Mouse (Mus musculus) embryonic facial prominence, embryonic 15.5 days (tissue): ENCODE data around the gene Metap2. TPM values are rescaled to one million over a fixed set of nuclear protein-coding genes. Genes with fewer than 3 reads are reported as not detected.

Source experiments
- ATAC-seq: fragments of 200-750 bp; cut with Nextera tagmentation; 2 replicates; pipeline ENCODE4 v1.8.0; 2017; ENCODE audit warnings: low read depth, moderate TSS enrichment; ENCODE audit not compliant: insufficient number of reproducible peaks, low FRiP score, low TSS enrichment
- H3K27ac ChIP-seq: fragments of 300-500 bp; sonication (generic); replicated peaks from 2 replicates; pipeline ENCODE4 v1.5.1; 2015; ENCODE audit warnings: mild to moderate bottlenecking, inconsistent platforms
- H3K27me3 ChIP-seq: fragments of 300-500 bp; sonication (generic); 2 replicates; pipeline ENCODE4 v1.6.1; 2015; ENCODE audit warnings: inconsistent platforms
- H3K36me3 ChIP-seq: fragments of 300-500 bp; sonication (generic); 2 replicates; pipeline ENCODE4 v1.6.1; 2015; ENCODE audit warnings: mild to moderate bottlenecking, inconsistent platforms
- H3K4me1 ChIP-seq: fragments of 300-500 bp; sonication (generic); 2 replicates; pipeline ENCODE4 v1.6.1; 2015; ENCODE audit warnings: inconsistent platforms
- H3K4me2 ChIP-seq: fragments of 300-500 bp; sonication (generic); replicated peaks from 2 replicates; pipeline ENCODE4 v1.6.1; 2015; ENCODE audit warnings: mild to moderate bottlenecking, inconsistent platforms
- H3K4me3 ChIP-seq: fragments of 300-500 bp; sonication (generic); replicated peaks from 2 replicates; pipeline ENCODE4 v1.5.1; 2015; ENCODE audit warnings: mild to moderate bottlenecking, inconsistent platforms
- H3K9ac ChIP-seq: fragments of 300-500 bp; sonication (generic); 2 replicates; pipeline ENCODE4 v1.6.1; 2015; ENCODE audit warnings: inconsistent platforms
- H3K9me3 ChIP-seq: fragments of 300-500 bp; sonication (generic); replicated peaks from 2 replicates; pipeline ENCODE4 v1.6.1; 2016; ENCODE audit warnings: inconsistent platforms
- WGBS: fragments of 180-500 bp; shearing (Covaris S2); methylation state at CpG from one replicate; pipeline ENCODE4 v1.1.7; 2015; 5-methylcytosine and 5-hydroxymethylcytosine counted together
- polyA plus RNA-seq: library from polyadenylated mRNA; unstranded; fragments of >200 nt; fragmentation: Nextera tagmentation; extraction: Ambion mirVana; gene quantifications from 2 replicates; pipeline ENCODE4 v1.2.1, GENCODE M21; 2015

Gene Metap2
- polyA plus RNA-seq, 1 experiment from 2014 or later = 174 TPM

DNA sequence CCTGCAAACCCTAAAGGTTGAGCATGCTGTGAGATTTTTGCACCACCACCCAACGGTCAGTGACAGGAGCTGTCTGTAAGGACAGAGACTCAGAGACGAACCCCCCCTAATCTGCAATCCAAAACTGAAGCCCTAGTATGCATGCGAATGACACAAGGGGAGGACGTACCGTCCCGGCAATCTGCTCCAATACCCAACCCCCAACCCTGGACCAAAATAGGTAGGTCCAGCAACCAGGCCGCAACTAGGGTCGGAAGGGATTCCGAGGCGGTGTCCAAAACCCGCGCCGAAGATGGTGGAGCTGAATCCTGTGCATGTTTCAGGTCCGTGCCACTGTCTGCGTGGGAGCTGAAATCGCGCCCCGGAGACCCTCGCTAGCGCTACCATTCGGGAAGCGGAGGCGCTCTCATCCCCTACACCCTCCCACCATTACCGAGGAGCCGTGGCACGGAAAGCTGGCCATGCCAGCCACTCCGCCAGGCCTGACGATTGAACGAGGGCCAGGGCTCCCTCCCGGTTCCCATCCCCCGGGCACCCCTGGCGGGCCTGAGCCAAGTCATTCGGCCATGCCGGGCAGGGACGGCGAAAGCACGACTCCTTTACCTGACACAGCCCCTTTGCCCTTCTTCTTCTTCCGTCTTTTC is 7.8 kb downstream of the Metap2 start:
- Histone ChIP-seq H3K27ac (peak overlapping the region; percentile 92), H3K4me3 (peak overlapping the region; percentile 96), H3K4me2 (peak overlapping the region; percentile 62), H3K9ac (peak overlapping the region; percentile 96), H3K36me3 (peaks cover 26% of the 10 kb centered on the region), H3K4me1 (peaks cover 9% of the 10 kb centered on the region), H3K27me3 (no peaks in the 10 kb centered on the region), H3K9me3 (no peaks in the 10 kb centered on the region)
- ATAC-seq = peak; percentile 72
- WGBS = under 1% methylated on average over 38 of the region's 38 CpGs

DNA sequence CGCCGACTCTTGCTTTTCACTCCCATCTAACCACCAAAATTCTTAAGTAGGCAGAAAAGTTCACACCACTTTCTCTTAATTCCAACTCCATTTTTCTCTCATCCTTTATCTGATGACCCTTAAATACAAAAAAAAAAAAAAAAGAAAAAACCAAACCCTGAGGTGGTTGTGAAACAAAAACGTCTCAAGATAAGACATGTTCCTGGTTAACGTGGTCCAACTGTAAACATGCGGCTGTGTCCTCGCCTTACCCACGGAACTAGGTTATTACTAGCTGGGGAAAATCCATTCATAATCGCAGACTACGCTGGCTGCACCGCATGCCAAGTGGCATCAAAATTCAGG is 8.3 kb downstream of the Metap2 start:
- H3K9me3 ChIP-seq = no peaks in the 10 kb centered on the region
- WGBS = 10% methylated on average over 10 of the region's 10 CpGs
- peak overlapping the region; percentile 96 for H3K4me3 ChIP-seq
- no peak for ATAC-seq
- H3K27me3 ChIP-seq = no peaks in the 10 kb centered on the region
- peaks cover 9% of the 10 kb centered on the region for H3K4me1 ChIP-seq
- H3K9ac ChIP-seq = peak overlapping the region; percentile 96
- peaks cover 29% of the 10 kb centered on the region for H3K36me3 ChIP-seq
- peak overlapping the region; percentile 92; the same call in 1 of the 2 replicates for H3K27ac ChIP-seq
- H3K4me2 ChIP-seq = peak overlapping the region; percentile 62

DNA sequence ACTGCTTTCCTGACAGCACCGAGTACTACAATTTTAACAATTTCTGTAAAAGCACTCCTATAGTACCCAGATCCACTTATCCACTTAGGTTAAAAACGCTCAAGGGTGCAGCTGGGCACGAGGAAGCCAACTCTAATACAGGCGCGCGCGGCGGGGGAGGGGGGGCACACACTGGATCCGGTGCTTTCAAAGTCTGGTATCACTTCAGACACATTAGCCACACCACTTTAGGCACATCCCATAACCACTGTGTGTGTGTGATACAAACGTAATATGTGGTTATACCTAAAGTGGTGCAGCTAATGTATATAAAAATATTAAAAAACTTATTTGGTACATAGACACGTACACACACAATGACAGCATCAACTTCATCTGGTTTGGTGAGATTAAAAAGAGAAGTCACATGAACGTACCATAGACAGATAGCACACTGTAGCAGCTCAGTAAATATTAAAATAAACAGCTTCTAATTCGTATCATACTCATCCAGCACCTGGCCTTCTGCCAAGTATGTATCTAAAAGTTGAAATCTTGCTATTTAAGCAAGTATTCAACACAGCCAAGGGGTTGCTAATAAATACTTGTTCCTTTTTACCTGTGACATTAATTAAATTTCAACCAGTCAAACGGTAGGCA is 10.9 kb downstream of the Metap2 start:
- peaks cover 38% of the 10 kb centered on the region for H3K36me3 ChIP-seq
- H3K27me3 ChIP-seq = no peaks in the 10 kb centered on the region
- H3K9me3 ChIP-seq = no peaks in the 10 kb centered on the region
- no peak overlapping the region for H3K4me3 ChIP-seq
- H3K4me1 ChIP-seq = peaks cover 9% of the 10 kb centered on the region
- WGBS = 79% methylated on average over 14 of the region's 14 CpGs
- no peak overlapping the region for H3K27ac ChIP-seq
- no peak overlapping the region for H3K4me2 ChIP-seq
- no peak overlapping the region for H3K9ac ChIP-seq
- no peak for ATAC-seq

DNA sequence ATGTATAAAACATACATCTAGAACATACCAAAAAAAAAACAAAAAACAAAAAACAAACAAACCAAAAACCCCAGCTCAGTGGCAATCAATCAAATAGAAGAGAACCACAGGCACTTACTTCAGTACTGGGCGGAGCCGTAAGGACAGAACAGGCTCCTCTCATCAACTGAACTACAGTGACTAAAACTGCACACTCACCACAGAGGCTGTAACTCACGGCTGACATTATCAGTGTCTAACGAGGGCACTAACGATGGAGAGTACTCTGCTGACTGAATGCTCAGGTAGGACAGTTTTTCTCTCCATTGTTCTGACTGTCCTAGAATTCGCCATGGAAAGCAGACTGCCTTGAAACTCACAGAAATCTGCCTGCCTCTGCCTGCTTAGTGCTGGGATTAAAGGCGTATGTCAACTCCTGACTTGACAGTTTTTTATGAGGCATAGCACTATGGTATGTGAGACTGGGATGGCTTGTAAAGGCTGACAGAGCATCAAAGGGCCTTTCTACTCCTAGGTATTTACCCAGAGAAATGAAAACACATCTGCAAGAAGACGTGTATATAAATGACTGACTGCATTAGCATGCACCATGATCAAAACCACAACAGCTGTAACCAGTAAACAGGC is 14.0 kb downstream of the Metap2 start:
- H3K27me3 ChIP-seq = no peaks in the 10 kb centered on the region
- H3K9ac ChIP-seq = no peak overlapping the region
- H3K4me1 ChIP-seq = peaks cover under 1% of the 10 kb centered on the region; the same call in 1 of the 2 replicates
- no peak overlapping the region for H3K4me3 ChIP-seq
- H3K27ac ChIP-seq = no peak overlapping the region
- WGBS = 77% methylated on average over 8 of the region's 8 CpGs
- ATAC-seq = no peak
- H3K36me3 ChIP-seq = peaks cover 58% of the 10 kb centered on the region
- no peak overlapping the region for H3K4me2 ChIP-seq
- H3K9me3 ChIP-seq = no peaks in the 10 kb centered on the region

- H3K9ac ChIP-seq = no peak overlapping the region
- no peak overlapping the region for H3K4me2 ChIP-seq
- no peaks in the 10 kb centered on the region for H3K27me3 ChIP-seq
- no peak for ATAC-seq
- H3K4me3 ChIP-seq = no peak overlapping the region
- no peak overlapping the region for H3K27ac ChIP-seq
- H3K4me1 ChIP-seq = no peaks in the 10 kb centered on the region
- peaks cover 60% of the 10 kb centered on the region for H3K36me3 ChIP-seq
- no peaks in the 10 kb centered on the region for H3K9me3 ChIP-seq
Measured at GRCm38 (mm10) chr10:93881918-93882317, 15.0 kb downstream of the Metap2 start.

DNA sequence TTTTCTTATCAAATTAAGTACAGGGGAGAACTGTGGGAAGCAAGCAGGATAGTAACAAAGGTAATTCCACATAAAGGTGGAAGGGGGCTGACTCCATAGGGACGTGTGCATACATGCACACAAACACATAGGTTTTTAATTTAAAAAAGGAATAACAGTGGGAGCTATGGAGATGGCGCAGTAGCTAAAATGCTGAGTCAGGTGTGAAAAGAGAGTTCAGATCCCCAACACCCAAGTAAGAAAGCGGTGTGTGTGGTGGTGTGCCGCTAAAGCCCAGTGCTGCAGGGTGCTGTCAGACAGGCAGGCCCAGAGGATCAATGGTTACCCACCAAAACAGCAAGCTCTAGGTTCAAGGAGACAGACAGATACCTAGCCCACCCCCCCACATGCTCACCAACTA is 18.2 kb downstream of the Metap2 start:
- ATAC-seq = no peak
- no peaks in the 10 kb centered on the region for H3K27me3 ChIP-seq
- no peaks in the 10 kb centered on the region for H3K4me1 ChIP-seq
- no peak overlapping the region for H3K4me2 ChIP-seq
- H3K9me3 ChIP-seq = no peaks in the 10 kb centered on the region
- H3K9ac ChIP-seq = no peak overlapping the region
- 91% methylated on average over 4 of the region's 4 CpGs for WGBS
- H3K4me3 ChIP-seq = no peak overlapping the region
- H3K36me3 ChIP-seq = peaks cover 50% of the 10 kb centered on the region
- H3K27ac ChIP-seq = no peak overlapping the region

GRCm38 (mm10) chr10:93876772-93877171 is 20.1 kb downstream of the Metap2 start:
- no peak overlapping the region for H3K4me2 ChIP-seq
- H3K36me3 ChIP-seq = peaks cover 51% of the 10 kb centered on the region
- ATAC-seq = no peak
- no peaks in the 10 kb centered on the region for H3K9me3 ChIP-seq
- H3K4me3 ChIP-seq = no peak overlapping the region
- H3K9ac ChIP-seq = no peak overlapping the region
- no peaks in the 10 kb centered on the region for H3K4me1 ChIP-seq
- 85% methylated on average over 1 of the region's 1 CpGs for WGBS
- no peaks in the 10 kb centered on the region for H3K27me3 ChIP-seq
- no peak overlapping the region for H3K27ac ChIP-seq

- Histone ChIP-seq H3K27me3 (no peaks in the 10 kb centered on the region), H3K9me3 (no peaks in the 10 kb centered on the region), H3K27ac (no peak overlapping the region), H3K4me2 (no peak overlapping the region), H3K9ac (no peak overlapping the region), H3K4me1 (no peaks in the 10 kb centered on the region), H3K4me3 (no peak overlapping the region), H3K36me3 (peaks cover 81% of the 10 kb centered on the region)
- no peak for ATAC-seq
- 88% methylated on average over 4 of the region's 4 CpGs for WGBS
Measured at GRCm38 (mm10) chr10:93868886-93869285, 28.0 kb downstream of the Metap2 start.

GRCm38 (mm10) chr10:93868401-93868800 is 28.5 kb downstream of the Metap2 start:
- H3K36me3 ChIP-seq = peaks cover 78% of the 10 kb centered on the region
- no peaks in the 10 kb centered on the region for H3K4me1 ChIP-seq
- H3K9ac ChIP-seq = no peak overlapping the region
- H3K27ac ChIP-seq = no peak overlapping the region
- 92% methylated on average over 7 of the region's 7 CpGs for WGBS
- ATAC-seq = no peak
- no peak overlapping the region for H3K4me2 ChIP-seq
- no peak overlapping the region for H3K4me3 ChIP-seq
- no peaks in the 10 kb centered on the region for H3K27me3 ChIP-seq
- no peaks in the 10 kb centered on the region for H3K9me3 ChIP-seq

GRCm38 (mm10) chr10:93856095-93856494 is 40.8 kb downstream of the Metap2 start:
- Histone ChIP-seq H3K36me3 (peaks cover 12% of the 10 kb centered on the region; the same call in 1 of the 2 replicates), H3K4me1 (no peaks in the 10 kb centered on the region), H3K4me3 (no peak overlapping the region), H3K9ac (no peak overlapping the region), H3K27me3 (no peaks in the 10 kb centered on the region), H3K4me2 (no peak overlapping the region), H3K9me3 (no peaks in the 10 kb centered on the region), H3K27ac (no peak overlapping the region)
- no peak for ATAC-seq
- WGBS = 87% methylated on average over 6 of the region's 6 CpGs

GRCm38 (mm10) chr10:93855126-93855525 is 41.8 kb downstream of the Metap2 start:
- peaks cover 6% of the 10 kb centered on the region; the same call in 1 of the 2 replicates for H3K36me3 ChIP-seq
- no peaks in the 10 kb centered on the region for H3K9me3 ChIP-seq
- H3K27me3 ChIP-seq = no peaks in the 10 kb centered on the region
- H3K4me1 ChIP-seq = no peaks in the 10 kb centered on the region
- ATAC-seq = no peak
- H3K9ac ChIP-seq = no peak overlapping the region
- H3K27ac ChIP-seq = no peak overlapping the region
- whole genome bisulfite sequencing = 86% methylated on average over 9 of the region's 9 CpGs
- H3K4me2 ChIP-seq = no peak overlapping the region
- H3K4me3 ChIP-seq = no peak overlapping the region
